ENCODE assay signal across 8 mouse cellular contexts in genomic region chr11:69066956-69067355, GRCm38 (mm10). TPM values are rescaled to one million over a fixed set of nuclear protein-coding genes. Genes with fewer than 3 reads are reported as not detected.
DNase-seq lines count a peak whose midpoint lies in the region; ATAC-seq lines count a peak whose summit lies in the region.

No protein-coding gene starts in this region.

- H3K9me3 ChIP-seq in hindbrain, embryonic 13.5 days, result no peaks in the 10 kb centered on the region

- H3K27ac ChIP-seq in hindbrain, embryonic 13.5 days, result no peak overlapping the region

- no peak for ATAC-seq in hindbrain, embryonic 13.5 days (ENCODE audit: low FRiP score)

- 10% methylated on average over 8 of the region's 8 CpGs for WGBS in hindbrain, embryonic 13.5 days

- H3K4me3 ChIP-seq in hindbrain, embryonic 13.5 days, result peak overlapping the region; percentile 44

- H3K27me3 ChIP-seq in hindbrain, embryonic 13.5 days, result no peaks in the 10 kb centered on the region

- H3K4me2 ChIP-seq in hindbrain, embryonic 13.5 days, result peak overlapping the region; percentile 81

- H3K4me1 ChIP-seq in hindbrain, embryonic 13.5 days (replicated peaks), result peaks cover 39% of the 10 kb centered on the region

- H3K36me3 ChIP-seq in hindbrain, embryonic 13.5 days, result no peaks in the 10 kb centered on the region

- peak; percentile 90 for DNase-seq in MN1 (ENCODE audit: low spot score)
- peak; percentile 90 for DNase-seq in cerebellum, adult 8-10 months
- peak; percentile 91 for DNase-seq in forelimb bud, embryonic 11.5 days (ENCODE audit: low read depth, low spot score)
- peak; percentile 85 to 88 for DNase-seq in layer of hippocampus, postnatal 36 days
- DNase-seq in lung, postnatal 4 days, result peak; percentile 87 to 91
- peak; percentile 88 for DNase-seq in right cerebral cortex, adult 18-20 months
- peak; percentile 62 for DNase-seq in urinary bladder, adult 2 months (ENCODE audit: low spot score)

- H3K9ac ChIP-seq in hindbrain, embryonic 13.5 days, result no peak overlapping the region

RNA-seq across cellular contexts. Expression of gene Tmem107, which starts 3.6 kb away (rescaled TPM):
- 28.7 and 41.0 TPM in 2 replicates for polyA plus RNA-seq in hindbrain, embryonic 13.5 days (2015; fragmentation: Nextera tagmentation; extraction: Ambion mirVana)
- 10 to 100 TPM; 20.8 to 24.0 TPM for total RNA-seq in layer of hippocampus, postnatal 36 days (2021)
- polyA plus RNA-seq in urinary bladder, adult 2 months (2012; rRNA removed), result 17.9 and 25.8 TPM in 2 replicates

RNA-seq across cellular contexts. Expression of gene Borcs6, which starts 7.4 kb away (rescaled TPM):
- 13.4 and 15.2 TPM in 2 replicates for polyA plus RNA-seq in hindbrain, embryonic 13.5 days (2015; fragmentation: Nextera tagmentation; extraction: Ambion mirVana)
- total RNA-seq in layer of hippocampus, postnatal 36 days (2021), result 10 to 100 TPM; 27.8 to 30.4 TPM
- polyA plus RNA-seq in urinary bladder, adult 2 months (2012; rRNA removed), result 18.0 and 19.4 TPM in 2 replicates

RNA-seq across cellular contexts. Expression of gene Vamp2, which starts 21.3 kb away (rescaled TPM):
- 217 and 227 TPM in 2 replicates for polyA plus RNA-seq in hindbrain, embryonic 13.5 days (2015; fragmentation: Nextera tagmentation; extraction: Ambion mirVana)
- 100 to 1,000 TPM; 962 to 984 TPM for total RNA-seq in layer of hippocampus, postnatal 36 days (2021)
- polyA plus RNA-seq in urinary bladder, adult 2 months (2012; rRNA removed), result 163 and 180 TPM in 2 replicates

RNA-seq across cellular contexts. Expression of gene Aurkb, which starts 21.5 kb away (rescaled TPM):
- 31.7 and 34.2 TPM in 2 replicates for polyA plus RNA-seq in hindbrain, embryonic 13.5 days (2015; fragmentation: Nextera tagmentation; extraction: Ambion mirVana)
- total RNA-seq in layer of hippocampus, postnatal 36 days (2021), result 1 to 10 TPM; 1.0 to 1.1 TPM
- polyA plus RNA-seq in urinary bladder, adult 2 months (2012; rRNA removed), result 3.6 and 4.1 TPM in 2 replicates

RNA-seq across cellular contexts. Expression of gene Per1, which starts 28.1 kb away (rescaled TPM):
- polyA plus RNA-seq in hindbrain, embryonic 13.5 days (2015; fragmentation: Nextera tagmentation; extraction: Ambion mirVana), result 7.4 and 9.4 TPM in 2 replicates
- 10 to 100 TPM; 78.2 to 92.8 TPM for total RNA-seq in layer of hippocampus, postnatal 36 days (2021)
- polyA plus RNA-seq in urinary bladder, adult 2 months (2012; rRNA removed), result 26.8 and 28.5 TPM in 2 replicates
